ENCODE assay signal across 8 mouse cellular contexts in the genomic region with DNA sequence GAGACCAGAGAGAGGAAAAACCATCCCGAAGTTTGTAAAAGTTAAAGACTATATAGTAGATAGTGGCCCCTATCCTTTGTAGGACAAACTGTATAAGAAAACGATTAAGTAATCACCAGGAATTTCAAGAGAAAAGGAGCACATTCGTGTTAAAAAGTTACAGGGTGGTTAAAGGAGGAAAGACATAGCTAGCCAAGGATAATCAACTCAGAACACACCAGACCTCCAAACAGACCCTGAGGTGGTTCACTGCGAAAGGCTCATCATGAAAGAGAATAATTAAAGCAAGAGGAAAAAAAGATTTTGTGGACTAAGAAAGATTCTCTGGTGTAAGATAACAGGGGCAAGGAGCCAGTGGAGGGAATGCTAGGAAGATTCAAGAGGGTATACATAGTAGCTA. TPM values are rescaled to one million over a fixed set of nuclear protein-coding genes. Genes with fewer than 3 reads are reported as not detected.
A peak's percentile ranks its signal among the peaks of the same experiment; 100 is the strongest.
DNase-seq lines count a peak whose midpoint lies in the region; ATAC-seq and TF ChIP-seq lines count a peak whose summit lies in the region.

No protein-coding gene starts in this region.

- no peaks in the 10 kb centered on the region for H3K9me3 ChIP-seq in embryonic facial prominence, embryonic 14.5 days (ENCODE audit: control insufficient read depth, low read length)
- H3K9me3 ChIP-seq in intestine, postnatal 0 days (ENCODE audit: control insufficient read depth): no peaks in the 10 kb centered on the region
- no peaks in the 10 kb centered on the region for H3K9me3 ChIP-seq in neural tube, embryonic 14.5 days (ENCODE audit: control insufficient read depth, low read length)

- no peak for ATAC-seq in embryonic facial prominence, embryonic 14.5 days (ENCODE audit: low read depth)
- no peak for ATAC-seq in intestine, postnatal 0 days
- no peak for ATAC-seq in neural tube, embryonic 14.5 days (ENCODE audit: low read depth)

- no peaks in the 10 kb centered on the region; the same call in 1 of the 2 replicates for H3K79me2 ChIP-seq in liver, adult 2 months (ENCODE audit: control insufficient read depth, insufficient read depth, low read length)

- TF ChIP-seq POLR2A in liver, adult 2 months (IDR thresholded peaks at IDR 0.05; ENCODE audit: extremely low read depth, insufficient read depth, low read length): no peak

- DNase-seq in liver, adult 2 months (ENCODE audit: extremely low read depth, low read depth, low spot score): no peak
- DNase-seq in liver (no peak), MN1 (ENCODE audit: low spot score) (no peak)
- no peak for DNase-seq in embryonic facial prominence, embryonic 14.5 days (ENCODE audit: low spot score)
- DNase-seq in retina, postnatal 1 day: no peak
- no peak for DNase-seq in layer of hippocampus, adult 11-12 months (ENCODE audit: low spot score)

- H3K4me1 ChIP-seq in liver, adult 2 months (ENCODE audit: control insufficient read depth, insufficient read depth, low read length): peaks cover 32% of the 10 kb centered on the region
- H3K4me1 ChIP-seq in embryonic facial prominence, embryonic 14.5 days (ENCODE audit: control insufficient read depth, insufficient read depth, low read length): no peaks in the 10 kb centered on the region
- no peaks in the 10 kb centered on the region for H3K4me1 ChIP-seq in intestine, postnatal 0 days (replicated peaks; ENCODE audit: control insufficient read depth, insufficient read depth, low read length)
- H3K4me1 ChIP-seq in neural tube, embryonic 14.5 days (ENCODE audit: control insufficient read depth, insufficient read depth, low read length): peaks cover 8% of the 10 kb centered on the region

- H3K9ac ChIP-seq in liver, adult 2 months (ENCODE audit: low read depth, low read length): peak overlapping the region; percentile 86
- peak overlapping the region; percentile 69 for H3K9ac ChIP-seq in embryonic facial prominence, embryonic 14.5 days (ENCODE audit: low read depth, low read length)
- peak overlapping the region; percentile 74 for H3K9ac ChIP-seq in intestine, postnatal 0 days (ENCODE audit: low read depth, low read length)
- peak overlapping the region; percentile 37 for H3K9ac ChIP-seq in neural tube, embryonic 14.5 days (replicated peaks; ENCODE audit: low read depth, low read length)

- WGBS in liver, adult 2 months: 11% methylated on average over 4 of the region's 4 CpGs
- 63% methylated on average over 4 of the region's 4 CpGs for WGBS in embryonic facial prominence, embryonic 14.5 days
- 45% methylated on average over 4 of the region's 4 CpGs for WGBS in intestine, postnatal 0 days
- 76% methylated on average over 4 of the region's 4 CpGs for WGBS in neural tube, embryonic 14.5 days

- H3K27me3 ChIP-seq in liver, adult 2 months (ENCODE audit: control insufficient read depth, insufficient read depth, low read length): no peaks in the 10 kb centered on the region
- H3K27me3 ChIP-seq in embryonic facial prominence, embryonic 14.5 days (replicated peaks; ENCODE audit: control insufficient read depth, insufficient read depth, low read length): no peaks in the 10 kb centered on the region
- H3K27me3 ChIP-seq in intestine, postnatal 0 days (replicated peaks; ENCODE audit: control insufficient read depth, insufficient read depth, low read length): no peaks in the 10 kb centered on the region
- no peaks in the 10 kb centered on the region for H3K27me3 ChIP-seq in neural tube, embryonic 14.5 days (ENCODE audit: control insufficient read depth, insufficient read depth, low read length)

- H3K4me2 ChIP-seq in embryonic facial prominence, embryonic 14.5 days (ENCODE audit: low read depth, low read length): peak overlapping the region; percentile 87
- peak overlapping the region; percentile 79 for H3K4me2 ChIP-seq in intestine, postnatal 0 days (replicated peaks; ENCODE audit: low read depth)
- H3K4me2 ChIP-seq in neural tube, embryonic 14.5 days (ENCODE audit: low read depth, low read length): peak overlapping the region; percentile 72

- peak overlapping the region; percentile 91 for H3K27ac ChIP-seq in liver, adult 2 months (replicated peaks; ENCODE audit: insufficient read depth, low read depth, low read length)
- H3K27ac ChIP-seq in embryonic facial prominence, embryonic 14.5 days (replicated peaks; ENCODE audit: low read depth, low read length): no peak overlapping the region
- H3K27ac ChIP-seq in intestine, postnatal 0 days (ENCODE audit: low read depth, low read length): peak overlapping the region; percentile 86
- H3K27ac ChIP-seq in neural tube, embryonic 14.5 days (ENCODE audit: low read depth, low read length): no peak overlapping the region

- TF ChIP-seq CTCF in liver, adult 2 months (IDR thresholded peaks at IDR 0.05; ENCODE audit: low read depth, low read length): no peak
- TF ChIP-seq CTCF in intestine, postnatal 0 days (IDR thresholded peaks at IDR 0.05; ENCODE audit: low read depth): no peak

- peak overlapping the region; percentile 74 for H3K4me3 ChIP-seq in liver, adult 2 months (ENCODE audit: insufficient read depth, low read depth, low read length)
- H3K4me3 ChIP-seq in embryonic facial prominence, embryonic 14.5 days (ENCODE audit: low read depth, low read length): peak overlapping the region; percentile 58
- peak overlapping the region; percentile 57 for H3K4me3 ChIP-seq in intestine, postnatal 0 days (ENCODE audit: low read depth, low read length)
- peak overlapping the region; percentile 54 for H3K4me3 ChIP-seq in neural tube, embryonic 14.5 days (ENCODE audit: low read depth, low read length)

- H3K36me3 ChIP-seq in liver, adult 2 months (ENCODE audit: control insufficient read depth, insufficient read depth, low read length): peaks cover 70% of the 10 kb centered on the region
- peaks cover 16% of the 10 kb centered on the region for H3K36me3 ChIP-seq in embryonic facial prominence, embryonic 14.5 days (ENCODE audit: control insufficient read depth, insufficient read depth, low read length)
- H3K36me3 ChIP-seq in intestine, postnatal 0 days (ENCODE audit: control insufficient read depth, insufficient read depth): peaks cover 23% of the 10 kb centered on the region; the same call in 1 of the 2 replicates
- H3K36me3 ChIP-seq in neural tube, embryonic 14.5 days (ENCODE audit: control insufficient read depth, insufficient read depth, low read length): no peaks in the 10 kb centered on the region

RNA-seq across cellular contexts. Expression of a gene that starts 26.0 kb away (rescaled TPM):
- total RNA-seq in liver, adult 2 months (2014; rRNA removed): 1.9 and 2.7 TPM in 2 replicates
- 2.9 and 3.8 TPM in 2 replicates for polyA plus RNA-seq in liver, adult 2 months (2012; rRNA removed)
- polyA plus RNA-seq in embryonic facial prominence, embryonic 14.5 days (2014; fragmentation: Nextera tagmentation; extraction: Ambion mirVana): 5.5 and 6.4 TPM in 2 replicates
- polyA plus RNA-seq in intestine, postnatal 0 days (2015; fragmentation: Nextera tagmentation; extraction: Ambion mirVana): 5.0 and 6.5 TPM in 2 replicates
- polyA plus RNA-seq in neural tube, embryonic 14.5 days (2014; fragmentation: Nextera tagmentation; extraction: Ambion mirVana): 0.75 and 1.3 TPM in 2 replicates

Comparison
In these comparisons a context has a peak if more than half of its experiments do, and no peak if none do; other contexts are left out.
1. H3K27ac ChIP-seq: peak in liver, adult 2 months (single experiment) and intestine, postnatal 0 days (single experiment); none in embryonic facial prominence, embryonic 14.5 days (single experiment) and neural tube, embryonic 14.5 days (single experiment).
2. Peak in every context shown above with its lines, with median percentiles within 50 percentile points of each other: H3K4me3 ChIP-seq, H3K9ac ChIP-seq and H3K4me2 ChIP-seq.